Mouse (Mus musculus): ENCODE measurements around the gene Rbm15.
"Not testable (repeated sequence)": the region's sequence is repeated elsewhere in the genome, so short reads cannot be mapped to it uniquely, and the experiment has no call there.

The Rbm15 gene

DNA sequence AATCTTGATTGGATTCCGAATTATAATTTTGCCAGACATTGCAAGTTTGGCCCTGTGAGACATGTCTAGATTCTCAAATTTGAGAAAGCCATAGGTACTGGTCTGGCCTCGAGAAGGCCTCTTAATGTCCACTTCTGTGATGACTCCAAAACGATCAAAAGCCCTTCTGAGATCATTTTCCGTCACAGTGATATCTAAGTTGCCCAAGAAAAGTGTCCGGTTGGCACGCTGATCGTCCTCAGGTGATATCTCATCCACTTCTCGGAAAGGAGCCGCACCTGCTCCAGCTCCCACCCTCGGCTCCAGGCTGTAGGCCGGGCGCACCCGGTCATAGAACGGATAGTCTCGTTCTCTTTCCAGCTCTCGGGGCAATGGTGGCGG, 1.7 kb downstream of the Rbm15 start:
- DNase-seq (ENCODE audit: extremely low read depth, low read depth): no peak

DNA sequence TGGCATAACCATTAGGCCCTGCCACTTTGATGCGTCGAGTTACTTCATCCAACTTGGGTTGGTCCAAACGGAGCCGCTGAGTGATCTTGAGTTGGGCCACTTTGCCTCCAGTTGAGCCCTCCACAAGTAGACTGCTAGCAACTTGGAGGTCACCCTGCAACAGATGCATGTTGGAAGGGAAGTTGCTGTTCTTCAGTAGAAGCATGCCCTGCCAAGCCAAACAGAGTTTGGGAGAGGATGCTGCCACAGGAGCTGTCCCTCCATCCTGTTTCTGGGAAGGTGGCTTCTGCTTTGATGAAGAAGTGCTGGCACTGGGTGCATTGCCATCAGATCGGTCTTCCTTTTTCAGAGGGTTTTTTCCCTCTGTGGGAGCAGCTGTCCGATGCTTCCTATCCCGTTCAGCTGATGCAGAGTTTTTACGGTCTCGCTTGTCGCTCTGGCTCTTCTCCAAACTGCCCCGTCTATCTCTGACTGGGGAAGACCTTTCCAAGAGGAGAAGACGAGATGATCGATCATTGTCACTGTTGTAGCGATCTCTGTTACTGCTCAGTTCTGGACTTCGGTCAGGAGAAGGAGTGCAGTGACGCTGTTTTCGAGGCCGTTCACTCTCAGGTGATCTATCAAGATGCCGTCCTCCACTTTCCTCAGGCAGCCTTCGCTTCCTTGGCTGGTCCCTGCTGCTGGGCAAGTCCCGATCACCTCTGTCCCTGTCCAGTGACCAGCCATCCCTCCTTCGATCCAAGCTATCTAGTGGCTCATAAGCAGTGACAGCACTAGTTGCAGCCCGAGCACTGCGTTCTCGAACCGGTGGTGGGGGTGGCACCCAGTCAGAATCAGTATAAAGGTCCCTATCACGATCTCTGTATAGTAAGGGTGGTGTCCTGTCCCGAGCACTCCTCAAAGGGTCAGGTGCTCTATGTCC, 2.7 kb downstream of the Rbm15 start:
- DNase-seq (ENCODE audit: extremely low read depth, low read depth): peak; percentile 50

DNA sequence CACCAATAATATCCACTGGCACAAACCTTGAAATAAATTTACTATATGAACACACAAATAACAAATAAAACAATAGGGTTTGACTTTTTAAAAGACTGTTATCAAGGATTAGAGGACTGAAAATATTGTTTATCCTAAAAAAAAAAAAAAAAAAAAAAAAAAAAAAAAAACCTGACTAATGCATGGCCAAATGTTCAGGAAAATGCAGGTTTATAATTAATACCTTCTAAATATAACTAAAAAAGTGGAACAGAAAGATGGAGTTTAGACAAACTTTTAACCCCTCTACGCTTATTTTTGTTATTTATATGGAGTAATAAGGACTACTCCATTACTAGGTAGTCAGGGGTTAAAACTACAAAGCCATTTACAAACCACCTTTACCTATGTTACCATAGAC, 7.0 kb downstream of the Rbm15 start:
- no peak for DNase-seq (ENCODE audit: extremely low read depth, low read depth)

DNA sequence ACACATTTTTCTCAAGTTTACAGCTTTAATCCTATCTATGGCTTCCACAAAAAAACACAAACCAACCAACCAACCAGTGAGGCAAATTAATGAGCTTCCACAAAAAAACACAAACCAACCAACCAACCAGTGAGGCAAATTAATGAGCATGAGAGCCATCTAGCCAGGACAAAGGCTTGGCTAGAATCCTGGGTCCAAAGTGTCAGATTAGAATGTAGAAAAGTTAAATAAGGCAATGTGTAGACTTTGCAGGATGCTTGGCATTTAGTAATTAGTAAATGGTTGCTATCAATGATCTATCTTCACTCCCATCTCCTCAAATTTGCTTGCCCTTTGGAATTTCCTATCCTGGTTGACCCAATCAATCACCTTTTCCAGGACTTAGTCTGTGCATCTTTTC, 11.7 kb downstream of the Rbm15 start:
- no peak for DNase-seq (ENCODE audit: extremely low read depth, low read depth)

DNA sequence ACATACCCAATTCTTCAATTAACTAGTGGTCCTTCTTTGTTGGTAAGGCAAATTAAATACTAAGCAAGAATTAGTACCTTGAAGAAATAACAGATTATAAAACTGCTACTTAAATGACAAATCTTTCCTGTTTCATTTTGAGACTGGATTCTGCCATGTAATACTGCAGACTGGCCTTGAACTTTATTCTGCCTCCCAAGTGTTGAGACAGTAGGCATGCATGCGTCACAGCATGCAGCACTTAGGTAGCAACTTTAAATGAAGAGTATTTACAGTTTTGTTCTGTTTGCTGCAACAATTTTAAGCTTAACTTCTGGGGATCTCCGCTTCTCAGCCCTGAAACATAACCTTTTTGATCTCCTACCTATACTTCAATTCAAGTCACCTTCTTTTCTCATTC, 12.3 kb downstream of the Rbm15 start:
- no peak for DNase-seq (ENCODE audit: extremely low read depth, low read depth)

DNA sequence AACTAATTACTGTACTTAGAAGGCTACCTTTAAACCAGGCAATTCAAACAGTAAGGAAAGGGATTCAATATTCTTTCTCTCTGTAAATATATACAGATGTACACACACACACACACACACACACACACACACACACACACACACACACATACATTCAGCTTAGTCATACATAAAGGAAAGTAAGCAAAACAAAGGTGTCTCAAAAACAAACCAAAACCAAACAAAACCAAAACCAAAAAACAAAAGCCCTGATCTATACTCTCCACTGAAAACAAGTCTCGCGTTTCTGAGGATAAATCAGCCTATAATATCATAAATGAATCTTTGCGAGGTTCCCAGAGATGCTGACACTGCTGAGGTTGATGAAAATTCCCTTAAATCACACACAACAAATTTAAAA, 16.1 kb downstream of the Rbm15 start:
- DNase-seq (ENCODE audit: extremely low read depth, low read depth): no peak

DNA sequence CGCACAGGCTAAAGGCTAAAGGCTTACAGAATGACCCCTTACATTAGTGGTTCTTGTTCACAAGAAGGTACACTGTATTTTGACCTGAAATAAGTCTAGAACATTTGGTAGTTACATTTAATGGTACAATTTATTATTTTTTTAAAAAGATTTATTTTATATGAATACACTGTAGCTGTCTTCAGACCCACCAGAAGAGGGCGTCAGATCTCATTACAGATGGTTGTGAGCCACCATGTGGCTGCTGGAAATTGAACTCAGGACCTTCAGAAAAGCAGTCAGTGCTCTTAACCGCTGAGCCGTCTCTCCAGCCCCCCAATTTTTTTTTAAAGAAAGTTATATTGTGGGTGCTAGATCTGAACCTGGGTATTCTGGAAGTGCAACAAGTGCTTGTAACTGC, 36.6 kb downstream of the Rbm15 start:
- not testable (repeated sequence) for DNase-seq (ENCODE audit: extremely low read depth, low read depth)

DNA sequence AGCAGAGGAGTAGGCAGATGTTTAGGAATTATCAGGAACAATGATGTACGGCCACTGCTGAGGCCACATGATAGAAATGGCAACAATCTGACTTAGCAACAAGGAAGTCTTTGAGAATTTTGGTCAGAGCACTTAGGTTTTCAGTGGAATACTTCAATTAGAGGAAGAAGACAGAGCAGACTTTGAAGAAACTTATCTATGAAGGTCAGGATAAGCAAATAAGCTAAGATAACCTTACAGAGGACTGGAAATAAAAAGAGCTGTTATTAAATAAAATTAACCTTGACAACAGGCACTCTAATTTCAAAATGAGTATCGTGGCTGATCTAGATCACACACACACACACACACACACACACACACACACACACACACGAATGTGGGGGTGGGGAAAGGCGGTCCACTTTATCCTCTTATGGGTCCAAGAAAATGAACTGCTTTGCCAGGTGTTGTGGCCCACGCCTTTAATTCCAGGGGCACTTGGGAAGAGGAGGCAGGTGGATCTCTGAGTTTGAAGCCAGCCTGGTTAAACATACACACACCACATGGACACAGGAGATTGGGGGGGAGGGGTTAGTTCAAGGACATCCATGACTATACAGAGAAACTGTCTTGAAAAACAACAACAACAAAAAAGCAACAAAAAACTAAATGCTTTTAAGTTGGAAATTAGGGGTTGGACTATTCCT, 37.7 kb downstream of the Rbm15 start:
- DNase-seq (ENCODE audit: extremely low read depth, low read depth): no peak

DNA sequence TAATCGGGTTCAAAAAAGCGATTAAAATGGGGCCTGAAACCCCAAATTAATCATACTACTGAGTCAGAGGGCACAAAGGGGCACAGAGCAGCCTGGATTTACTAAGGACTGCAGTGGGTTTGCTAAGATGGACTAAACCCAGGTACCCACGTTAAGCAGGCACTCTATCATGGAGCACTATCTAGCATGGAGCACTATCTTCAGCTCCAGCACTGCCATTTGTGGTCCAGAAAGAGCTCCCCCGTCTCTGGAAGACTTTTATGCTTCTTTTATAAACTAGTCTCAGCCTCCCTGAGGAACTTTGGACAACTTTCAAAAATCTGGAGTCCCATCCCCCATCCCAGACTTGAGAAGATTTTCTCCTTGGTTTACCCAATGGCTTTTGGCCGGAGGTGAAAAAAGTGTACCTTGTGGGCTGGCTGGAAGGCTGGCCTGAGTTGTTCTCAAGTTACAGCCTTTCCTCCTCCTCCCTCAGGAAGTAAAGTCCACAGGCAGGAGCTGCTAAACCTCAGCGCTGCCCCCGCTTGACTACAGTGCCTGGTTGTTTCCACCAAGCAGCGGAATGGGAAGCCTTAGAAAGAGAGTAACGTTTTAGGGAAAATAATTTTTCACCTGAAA, 42.6 kb downstream of the Rbm15 start, which contains the start of gene Slc16a4:
Slc16a4 (plus strand) TSS at position 467 of the 618 bp plus-strand sequence.
- no peak for DNase-seq (ENCODE audit: extremely low read depth, low read depth)

DNA sequence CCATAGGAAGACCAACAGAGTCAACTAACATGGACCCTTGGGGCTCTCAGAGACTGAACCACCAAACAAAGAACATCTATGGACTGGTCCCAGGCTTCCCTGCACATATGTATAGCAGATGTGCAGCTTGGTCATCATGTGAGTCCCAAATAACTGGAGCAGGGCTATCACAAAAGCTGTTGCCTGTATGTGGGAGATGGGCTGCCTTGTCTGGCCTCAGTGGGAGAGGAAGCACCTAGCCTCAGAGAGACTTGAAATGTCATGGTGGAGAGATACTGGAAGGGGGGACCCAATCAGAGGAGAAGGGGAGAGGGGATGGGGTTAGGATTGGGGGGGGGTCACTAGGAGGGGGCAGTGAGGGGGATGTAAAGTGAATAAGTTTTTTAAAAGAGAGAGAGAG, 46.1 kb downstream of the Rbm15 start:
- no peak for DNase-seq (ENCODE audit: extremely low read depth, low read depth)

DNA sequence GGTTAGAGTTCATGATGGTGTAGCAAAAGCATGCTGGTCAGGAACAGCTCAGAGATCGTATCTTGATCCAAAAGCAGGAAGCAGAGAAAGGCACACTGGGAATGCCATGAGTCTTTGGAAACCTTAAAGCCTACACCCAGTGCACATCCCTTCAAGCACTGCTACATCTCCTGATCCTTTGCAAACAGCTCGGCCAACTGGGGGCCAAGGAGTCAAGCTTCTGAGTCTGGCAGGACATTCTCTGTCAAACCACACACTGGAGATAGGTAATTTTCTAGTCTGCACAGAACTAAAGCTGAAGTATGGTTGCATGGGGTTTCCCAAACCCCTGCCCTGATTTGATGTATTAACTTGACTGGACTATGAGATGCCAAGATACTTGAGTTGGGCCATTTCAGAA, 47.4 kb downstream of the Rbm15 start:
- DNase-seq (ENCODE audit: extremely low read depth, low read depth): no peak

DNA sequence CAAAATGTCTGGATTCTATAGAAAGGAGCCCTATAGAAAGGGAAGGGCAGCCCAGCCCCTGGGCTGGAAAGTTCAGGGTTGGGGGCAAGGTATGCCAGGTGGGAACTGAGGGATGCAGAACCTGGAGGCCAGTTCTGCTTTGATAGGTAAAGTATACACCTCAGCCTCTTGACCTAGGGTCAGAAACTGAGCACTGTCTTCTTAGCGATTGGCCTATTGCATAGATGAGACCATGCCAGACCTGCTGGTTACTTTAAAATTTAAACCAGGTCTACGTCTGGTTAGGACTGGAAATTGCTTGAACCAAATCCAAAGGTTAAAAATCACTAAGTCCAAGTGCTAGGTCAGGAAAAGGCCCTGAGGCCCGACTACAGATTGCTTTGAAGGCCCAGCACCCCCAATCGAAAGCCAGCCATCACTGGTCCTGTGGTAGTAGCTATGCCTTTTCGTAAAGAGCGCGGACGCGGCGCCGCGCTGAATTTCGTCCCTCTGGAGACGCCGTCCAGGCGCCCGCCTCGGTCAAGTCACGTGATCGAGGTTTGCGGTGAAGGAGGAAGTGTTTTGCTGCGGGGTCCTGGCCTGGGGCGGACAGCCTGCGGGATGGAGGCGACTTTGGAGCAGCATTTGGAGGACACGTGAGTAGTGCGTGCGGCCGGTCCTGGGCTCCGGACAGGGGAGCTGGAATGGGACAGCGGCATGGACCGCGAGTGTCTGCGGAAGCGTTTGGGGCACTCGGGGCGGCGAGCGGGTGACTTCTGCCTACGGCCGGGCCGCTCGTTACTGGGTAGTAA, 54.8 kb downstream of the Rbm15 start, which contains the start of gene Lamtor5:
Lamtor5 (plus strand) TSS at position 380 of the 791 bp plus-strand sequence.
- peak; percentile 82 for DNase-seq (ENCODE audit: extremely low read depth, low read depth)

DNA sequence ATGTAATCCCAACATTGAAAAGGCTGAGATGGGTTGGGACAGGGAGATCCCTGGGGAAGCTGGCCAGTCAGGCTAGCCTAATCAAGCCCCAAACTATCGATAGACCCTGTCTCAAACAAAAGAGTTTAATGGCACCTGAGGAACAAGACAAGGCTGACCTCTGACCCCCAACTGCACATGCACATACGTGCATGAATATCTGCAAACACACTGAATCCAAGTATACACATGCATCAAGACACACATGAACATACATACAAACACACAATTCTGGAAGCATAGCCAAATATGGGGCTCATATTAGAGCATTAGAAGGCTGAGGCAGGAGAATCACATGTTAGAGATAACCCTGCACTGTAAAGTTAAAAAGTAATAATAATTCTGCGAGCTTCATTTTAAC, 56.8 kb downstream of the Rbm15 start:
- DNase-seq (ENCODE audit: extremely low read depth, low read depth): no peak

DNA sequence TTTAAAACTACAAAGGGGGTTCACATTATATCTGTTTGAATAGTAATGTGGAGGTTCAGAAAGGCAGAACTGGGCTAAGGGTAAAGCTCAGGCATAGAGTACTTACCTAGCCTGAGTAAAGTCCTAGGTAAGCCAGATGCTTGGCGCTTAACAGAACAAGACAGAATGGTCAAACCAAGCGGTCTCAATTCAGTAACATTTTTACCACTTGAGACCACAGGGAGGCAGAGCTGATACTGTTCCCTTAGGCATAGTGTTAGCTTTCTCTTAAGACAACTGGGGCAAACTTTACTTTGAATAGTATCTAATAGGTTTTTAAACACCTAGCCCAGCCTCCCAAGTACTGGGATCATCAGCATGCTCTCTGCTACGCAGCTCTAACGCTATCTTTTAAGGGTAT, 57.5 kb downstream of the Rbm15 start:
- no peak for DNase-seq (ENCODE audit: extremely low read depth, low read depth)
